13 mouse cellular contexts compared by ENCODE assay signal in genomic region chr1:153278028-153278613, GRCm38 (mm10). TPM values are rescaled to one million over a fixed set of nuclear protein-coding genes. Genes with fewer than 3 reads are reported as not detected.
DNase-seq lines count a peak whose midpoint lies in the region; ATAC-seq and TF ChIP-seq lines count a peak whose summit lies in the region.
"Had no signal": no experiment of that assay in that cellular context is flagged by ENCODE, and none has a peak within 500 bp of the region (broad histone marks: within the 10 kb centered on the region; RNA-seq: fewer than 3 reads in every experiment).

No protein-coding gene starts in this region.

- peaks cover 54% of the 10 kb centered on the region for H3K4me1 ChIP-seq in kidney, embryonic 15.5 days
- peaks cover 74% of the 10 kb centered on the region for H3K4me1 ChIP-seq in G1E (ENCODE audit: insufficient read depth, low read depth, low read length)
- H3K4me1 ChIP-seq in liver, embryonic 13.5 days (replicated peaks) = peaks cover 51% of the 10 kb centered on the region

- no peak for TF ChIP-seq CTCF in G1E (IDR thresholded peaks at IDR 0.05; ENCODE audit: low read depth, low read length)

- ATAC-seq in kidney, embryonic 15.5 days (replicated peaks; ENCODE audit: low FRiP score) = peak; percentile 58; the same call in 1 of the 2 replicates
- no peak for ATAC-seq in G1E (ENCODE audit: extremely low read depth, insufficient number of reproducible peaks, low FRiP score, poor library complexity, severe bottlenecking)
- peak; percentile 62 for ATAC-seq in liver, embryonic 13.5 days (ENCODE audit: low read depth)

- H3K36me3 ChIP-seq in kidney, embryonic 15.5 days = no peaks in the 10 kb centered on the region
- H3K36me3 ChIP-seq in G1E (replicated peaks) = peaks cover 13% of the 10 kb centered on the region
- H3K36me3 ChIP-seq in liver, embryonic 13.5 days = no peaks in the 10 kb centered on the region
- H3K36me3 ChIP-seq: neural tube, embryonic 15.5 days had no signal

- H3K9ac ChIP-seq in kidney, embryonic 15.5 days = no peak overlapping the region
- H3K9ac ChIP-seq in liver, embryonic 13.5 days = no peak overlapping the region
- H3K9ac ChIP-seq: neural tube, embryonic 15.5 days had no signal

- peak; percentile 35 for DNase-seq in embryo, embryonic 10.5 days (ENCODE audit: low spot score)
- DNase-seq in embryo, embryonic 11 days = no peak
- no peak for DNase-seq in kidney, adult 11 months
- peak; percentile 17 for DNase-seq in G1E (ENCODE audit: low spot score)
- no peak for DNase-seq in liver, embryonic 13.5 days
- no peak for DNase-seq in cerebellum, adult 9-11 months
- no peak for DNase-seq in ovary, adult 18-20 months (ENCODE audit: low spot score)
- DNase-seq: adrenal gland, postnatal 25 days; cerebellum, adult 9-10 months; kidney, postnatal 25 days had no signal

- H3K27ac ChIP-seq in kidney, embryonic 15.5 days = peak overlapping the region; percentile 80
- H3K27ac ChIP-seq in liver, embryonic 13.5 days = no peak overlapping the region
- H3K27ac ChIP-seq: macrophage; neural tube, embryonic 15.5 days had no signal

- WGBS in kidney, embryonic 15.5 days = 48% methylated on average over 9 of the region's 9 CpGs
- 30% methylated on average over 9 of the region's 9 CpGs for WGBS in liver, embryonic 13.5 days (ENCODE audit: insufficient replicate concordance)

- no peak overlapping the region for H3K4me3 ChIP-seq in kidney, embryonic 15.5 days (replicated peaks)
- no peak overlapping the region; the same call in 1 of the 2 replicates for H3K4me3 ChIP-seq in G1E (ENCODE audit: low read depth, low read length)
- H3K4me3 ChIP-seq in liver, embryonic 13.5 days (replicated peaks) = no peak overlapping the region
- H3K4me3 ChIP-seq: neural tube, embryonic 15.5 days had no signal

- H3K27me3 ChIP-seq in kidney, embryonic 15.5 days = no peaks in the 10 kb centered on the region
- H3K27me3 ChIP-seq in G1E (ENCODE audit: insufficient read depth, low read length) = no peaks in the 10 kb centered on the region
- no peaks in the 10 kb centered on the region for H3K27me3 ChIP-seq in liver, embryonic 13.5 days
- H3K27me3 ChIP-seq: neural tube, embryonic 15.5 days had no signal

- H3K4me2 ChIP-seq in kidney, embryonic 15.5 days = no peak overlapping the region
- no peak overlapping the region for H3K4me2 ChIP-seq in liver, embryonic 13.5 days
- H3K4me2 ChIP-seq: neural tube, embryonic 15.5 days had no signal

- no peaks in the 10 kb centered on the region for H3K9me3 ChIP-seq in kidney, embryonic 15.5 days (replicated peaks)
- no peaks in the 10 kb centered on the region for H3K9me3 ChIP-seq in G1E (replicated peaks)
- H3K9me3 ChIP-seq in liver, embryonic 13.5 days (replicated peaks) = no peaks in the 10 kb centered on the region
- H3K9me3 ChIP-seq: neural tube, embryonic 15.5 days had no signal

RNA-seq across cellular contexts. Expression of gene Lamc1, which starts 54.5 kb away (rescaled TPM):
- polyA plus RNA-seq in kidney, embryonic 15.5 days (2015; fragmentation: Nextera tagmentation; extraction: Ambion mirVana) = 93.5 and 101 TPM in 2 replicates
- total RNA-seq in G1E (2014; fragmentation: Nextera tagmentation) (81.0 and 90.6 TPM in 2 replicates), G1E (2017) (20.1 and 26.1 TPM in 2 replicates)
- polyA plus RNA-seq in G1E (2012) = 14.0 and 19.0 TPM in 2 replicates
- polyA plus RNA-seq in liver, embryonic 13.5 days (2015; fragmentation: Nextera tagmentation; extraction: Ambion mirVana) = 7.1 and 7.2 TPM in 2 replicates

Comparison
In these comparisons a context has a peak if more than half of its experiments do, and no peak if none do; other contexts are left out.
1. DNase-seq: peak in embryo, embryonic 10.5 days (single experiment) and G1E (single experiment); none in embryo, embryonic 11 days (single experiment), kidney, adult 11 months (single experiment), liver, embryonic 13.5 days (single experiment), cerebellum, adult 9-11 months (single experiment) and ovary, adult 18-20 months (single experiment).